Mouse (Mus musculus): Measurements from ENCODE around the gene Vps16.

Gene Vps16

GRCm38 (mm10) chr2:130424126-130424853 is at the start of gene Vps16, which contains the start of gene Pced1a:
Vps16 (plus strand) TSS chr2:130424339.
Pced1a (minus strand) TSS chr2:130424701.
- peak; percentile 86 to 92 for DNase-seq (ENCODE audit: low spot score in 2 of 2)

GRCm38 (mm10) chr2:130374951-130375350 is 49.2 kb upstream of the Vps16 start:
- DNase-seq (ENCODE audit: low spot score in 2 of 2): no peak

GRCm38 (mm10) chr2:130383205-130383604 is 40.9 kb upstream of the Vps16 start:
- no peak for DNase-seq (ENCODE audit: low spot score in 2 of 2)

- no peak for DNase-seq (ENCODE audit: low spot score in 2 of 2)
Observed at GRCm38 (mm10) chr2:130383895-130384294, 40.2 kb upstream of the Vps16 start.

- DNase-seq (ENCODE audit: low spot score in 2 of 2): no peak
Observed at GRCm38 (mm10) chr2:130386212-130386611, 37.9 kb upstream of the Vps16 start.

GRCm38 (mm10) chr2:130388796-130389195 is 35.3 kb upstream of the Vps16 start:
- no peak for DNase-seq (ENCODE audit: low spot score in 2 of 2)

- no peak for DNase-seq (ENCODE audit: low spot score in 2 of 2)
Observed at GRCm38 (mm10) chr2:130390993-130391625, 33.0 kb upstream of the Vps16 start.

- no peak for DNase-seq (ENCODE audit: low spot score in 2 of 2)
Observed at GRCm38 (mm10) chr2:130392836-130393235, 31.3 kb upstream of the Vps16 start.

- DNase-seq (ENCODE audit: low spot score in 2 of 2): no peak
Observed at GRCm38 (mm10) chr2:130395696-130396095, 28.4 kb upstream of the Vps16 start.

- DNase-seq (ENCODE audit: low spot score in 2 of 2): no peak
Observed at GRCm38 (mm10) chr2:130397186-130397985, 26.8 kb upstream of the Vps16 start, which contains the start of gene Cpxm1. Cpxm1 (minus strand) TSS chr2:130397574.

GRCm38 (mm10) chr2:130398091-130398490 is 26.0 kb upstream of the Vps16 start:
- DNase-seq (ENCODE audit: low spot score in 2 of 2): no peak

GRCm38 (mm10) chr2:130400046-130400445 is 24.1 kb upstream of the Vps16 start:
- no peak for DNase-seq (ENCODE audit: low spot score in 2 of 2)

GRCm38 (mm10) chr2:130401891-130402290 is 22.2 kb upstream of the Vps16 start:
- no peak for DNase-seq (ENCODE audit: low spot score in 2 of 2)

- DNase-seq (ENCODE audit: low spot score in 2 of 2): no peak
Observed at GRCm38 (mm10) chr2:130404939-130405338, 19.2 kb upstream of the Vps16 start, which contains the start of the genes Gm28372 and 1700020A23Rik. Gm28372 (plus strand) TSS chr2:130405239. 1700020A23Rik (plus strand) TSS chr2:130405259.

- no peak for DNase-seq (ENCODE audit: low spot score in 2 of 2)
Observed at GRCm38 (mm10) chr2:130406178-130406577, 18.0 kb upstream of the Vps16 start, which contains the start of gene Tmem239. Tmem239 (plus strand) TSS chr2:130406478.

GRCm38 (mm10) chr2:130408194-130408593 is 15.9 kb upstream of the Vps16 start:
- DNase-seq (ENCODE audit: low spot score in 2 of 2): no peak

GRCm38 (mm10) chr2:130411558-130412495 is 12.3 kb upstream of the Vps16 start:
- peak in 1 of 2 experiments; percentile 69 for DNase-seq (ENCODE audit: low spot score in 2 of 2)

GRCm38 (mm10) chr2:130412775-130413174 is 11.4 kb upstream of the Vps16 start:
- no peak for DNase-seq (ENCODE audit: low spot score in 2 of 2)

- DNase-seq (ENCODE audit: low spot score in 2 of 2): no peak
Observed at GRCm38 (mm10) chr2:130414094-130414856, 9.9 kb upstream of the Vps16 start.
